Mouse (Mus musculus): ENCODE measurements at regions not wholly inside any gene's neighbourhood (a gene's known extent, or its start where the extent isn't known, plus 50 kb on each side); places are given as distances from the start of the nearest gene placed in this dataset.

DNA sequence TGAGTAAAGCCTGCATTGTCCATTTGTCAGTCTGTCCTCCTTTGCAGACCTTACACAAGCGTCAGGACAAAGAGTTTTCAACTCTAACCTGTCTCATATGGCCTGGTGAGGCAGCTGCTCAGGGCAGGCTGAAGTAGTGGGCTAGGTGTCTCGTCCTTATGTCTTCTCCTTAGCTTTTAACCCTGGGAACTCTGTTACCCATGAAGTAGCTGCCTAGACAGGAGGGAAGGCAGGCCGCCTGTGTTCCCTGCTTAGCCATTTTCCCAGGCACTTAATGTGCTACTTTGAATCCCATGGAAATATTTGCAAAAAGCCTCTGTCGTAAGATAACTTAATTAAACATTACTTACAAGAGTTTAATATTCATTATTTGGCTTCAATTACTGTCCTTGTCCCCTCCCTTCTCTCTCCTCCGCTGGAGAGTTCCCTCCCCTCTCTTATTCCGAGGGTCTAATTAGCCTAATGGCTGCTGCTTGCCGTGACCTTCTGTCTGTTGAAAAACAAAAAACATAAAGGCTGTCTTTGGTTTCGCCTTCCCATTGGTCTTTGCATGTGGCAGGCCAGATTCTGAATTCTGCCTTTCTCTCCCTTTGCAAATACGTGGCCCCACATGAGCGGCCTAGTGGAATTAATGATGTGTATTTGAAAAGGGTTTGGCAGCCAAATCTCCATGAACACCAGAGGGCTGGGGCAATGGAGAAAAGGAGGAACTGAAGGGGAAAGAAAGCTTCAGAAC, 642.2 kb upstream of the Fam160b2 start:
- 0 out of 2 replicates have a peak, but pooled peaks cover 2% of the 10 kb centered on the region for H3K27me3 ChIP-seq (replicated peaks; ENCODE audit: control insufficient read depth, insufficient read depth, low read length)

DNA sequence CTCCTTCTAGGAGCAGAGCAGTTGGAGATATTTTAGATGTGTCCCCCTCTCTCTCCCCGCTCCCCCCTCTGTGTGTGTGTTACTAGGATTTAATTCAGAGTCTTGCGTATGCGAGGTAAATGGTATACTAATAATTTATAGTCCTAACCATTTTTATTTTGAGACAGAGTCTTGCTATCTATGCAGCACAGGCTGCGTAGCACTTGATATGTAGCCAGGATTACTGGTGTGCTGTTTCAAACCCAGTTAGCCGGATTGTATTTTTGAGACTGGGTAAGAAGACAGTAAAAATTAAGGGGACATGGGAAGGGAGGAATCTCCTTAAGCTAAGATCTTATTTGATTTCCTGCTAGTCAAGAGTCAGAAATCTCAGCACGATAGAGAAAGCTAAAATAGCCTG, 636.6 kb upstream of the Fam160b2 start:
- 87% methylated on average over 6 of the region's 6 CpGs for WGBS
- ATAC-seq, result no peak
- Histone ChIP-seq H3K27me3 (replicated peaks; ENCODE audit: control insufficient read depth, insufficient read depth, low read length) (0 out of 2 replicates have a peak, but pooled peaks cover 2% of the 10 kb centered on the region), H3K4me1 (replicated peaks; ENCODE audit: control insufficient read depth, insufficient read depth, low read length) (no peaks in the 10 kb centered on the region), H3K9ac (replicated peaks; ENCODE audit: low read depth, low read length) (no peak overlapping the region), H3K4me3 (replicated peaks; ENCODE audit: low read length) (no peak overlapping the region), H3K36me3 (ENCODE audit: control insufficient read depth, insufficient read depth) (no peaks in the 10 kb centered on the region), H3K9me3 (ENCODE audit: control insufficient read depth, low read length) (no peaks in the 10 kb centered on the region), H3K27ac (ENCODE audit: low read length) (no peak overlapping the region), H3K4me2 (ENCODE audit: low read length) (no peak overlapping the region)

More for the DNA sequence above, 642.2 kb upstream of the Fam160b2 start:
- H3K9me3 ChIP-seq (ENCODE audit: control insufficient read depth, low read length), result no peaks in the 10 kb centered on the region
- H3K4me2 ChIP-seq (ENCODE audit: low read length), result no peak overlapping the region; the same call in 1 of the 2 replicates
- no peaks in the 10 kb centered on the region for H3K36me3 ChIP-seq (ENCODE audit: control insufficient read depth, insufficient read depth)
- WGBS, result 6% methylated on average over 10 of the region's 10 CpGs
- H3K27ac ChIP-seq (ENCODE audit: low read length), result peak overlapping the region; percentile 48; the same call in 1 of the 2 replicates
- peak; percentile 95 for ATAC-seq
- H3K4me3 ChIP-seq (replicated peaks; ENCODE audit: low read length), result no peak overlapping the region
- peaks cover 13% of the 10 kb centered on the region for H3K4me1 ChIP-seq (replicated peaks; ENCODE audit: control insufficient read depth, insufficient read depth, low read length)
- H3K9ac ChIP-seq (replicated peaks; ENCODE audit: low read depth, low read length), result no peak overlapping the region

DNA sequence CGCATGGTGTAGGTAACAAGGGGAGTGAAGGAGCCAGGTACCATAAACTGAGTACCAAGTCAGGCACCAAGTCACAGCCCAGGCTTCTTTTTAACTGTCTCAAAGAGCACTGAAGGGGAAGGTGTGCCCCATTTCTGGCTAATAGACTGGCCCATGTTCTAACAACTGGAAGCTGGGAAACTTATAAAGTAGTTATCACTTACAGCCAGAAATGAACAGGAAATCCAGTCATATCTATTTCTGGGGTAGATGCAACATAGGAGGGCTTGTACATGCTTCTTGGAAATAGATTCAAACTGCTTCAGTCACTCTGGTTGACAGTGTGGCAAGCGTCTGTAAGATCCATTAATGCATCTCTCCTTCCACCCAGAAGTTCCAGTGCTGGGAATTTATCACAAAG, 635.3 kb upstream of the Fam160b2 start:
- H3K9ac ChIP-seq (replicated peaks; ENCODE audit: low read depth, low read length), result no peak overlapping the region
- H3K4me1 ChIP-seq (replicated peaks; ENCODE audit: control insufficient read depth, insufficient read depth, low read length), result no peaks in the 10 kb centered on the region
- no peaks in the 10 kb centered on the region for H3K36me3 ChIP-seq (ENCODE audit: control insufficient read depth, insufficient read depth)
- H3K4me2 ChIP-seq (ENCODE audit: low read length), result no peak overlapping the region
- no peak for ATAC-seq
- H3K4me3 ChIP-seq (replicated peaks; ENCODE audit: low read length), result no peak overlapping the region
- H3K27me3 ChIP-seq (replicated peaks; ENCODE audit: control insufficient read depth, insufficient read depth, low read length), result 0 out of 2 replicates have a peak, but pooled peaks cover 2% of the 10 kb centered on the region
- 88% methylated on average over 2 of the region's 2 CpGs for WGBS
- no peaks in the 10 kb centered on the region for H3K9me3 ChIP-seq (ENCODE audit: control insufficient read depth, low read length)
- H3K27ac ChIP-seq (ENCODE audit: low read length), result no peak overlapping the region

DNA sequence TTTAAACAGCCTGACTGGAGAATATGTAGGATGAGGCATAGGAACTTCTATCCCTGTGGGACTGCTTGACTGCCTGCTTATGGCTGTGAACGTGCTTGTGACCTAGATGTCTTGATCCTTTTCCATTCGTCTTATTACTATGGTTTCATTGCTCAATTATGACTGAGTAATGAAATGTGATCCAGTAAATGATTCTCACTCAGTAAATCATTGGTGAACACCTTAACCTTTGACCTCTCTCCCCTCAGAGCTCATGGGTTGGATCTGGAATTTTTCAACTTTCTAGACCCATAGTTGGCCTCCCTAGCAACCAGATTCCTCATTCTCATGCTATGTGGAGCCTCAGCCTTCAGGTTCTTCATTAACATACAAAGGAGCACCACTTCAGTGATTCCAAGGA, 634.6 kb upstream of the Fam160b2 start:
- H3K9ac ChIP-seq (replicated peaks; ENCODE audit: low read depth, low read length), result no peak overlapping the region
- no peaks in the 10 kb centered on the region for H3K27me3 ChIP-seq (replicated peaks; ENCODE audit: control insufficient read depth, insufficient read depth, low read length)
- H3K4me3 ChIP-seq (replicated peaks; ENCODE audit: low read length), result no peak overlapping the region
- no peaks in the 10 kb centered on the region for H3K9me3 ChIP-seq (ENCODE audit: control insufficient read depth, low read length)
- ATAC-seq, result no peak
- H3K36me3 ChIP-seq (ENCODE audit: control insufficient read depth, insufficient read depth), result no peaks in the 10 kb centered on the region
- H3K4me1 ChIP-seq (replicated peaks; ENCODE audit: control insufficient read depth, insufficient read depth, low read length), result no peaks in the 10 kb centered on the region
- WGBS, result 81% methylated on average over 2 of the region's 2 CpGs
- H3K4me2 ChIP-seq (ENCODE audit: low read length), result no peak overlapping the region
- no peak overlapping the region for H3K27ac ChIP-seq (ENCODE audit: low read length)

DNA sequence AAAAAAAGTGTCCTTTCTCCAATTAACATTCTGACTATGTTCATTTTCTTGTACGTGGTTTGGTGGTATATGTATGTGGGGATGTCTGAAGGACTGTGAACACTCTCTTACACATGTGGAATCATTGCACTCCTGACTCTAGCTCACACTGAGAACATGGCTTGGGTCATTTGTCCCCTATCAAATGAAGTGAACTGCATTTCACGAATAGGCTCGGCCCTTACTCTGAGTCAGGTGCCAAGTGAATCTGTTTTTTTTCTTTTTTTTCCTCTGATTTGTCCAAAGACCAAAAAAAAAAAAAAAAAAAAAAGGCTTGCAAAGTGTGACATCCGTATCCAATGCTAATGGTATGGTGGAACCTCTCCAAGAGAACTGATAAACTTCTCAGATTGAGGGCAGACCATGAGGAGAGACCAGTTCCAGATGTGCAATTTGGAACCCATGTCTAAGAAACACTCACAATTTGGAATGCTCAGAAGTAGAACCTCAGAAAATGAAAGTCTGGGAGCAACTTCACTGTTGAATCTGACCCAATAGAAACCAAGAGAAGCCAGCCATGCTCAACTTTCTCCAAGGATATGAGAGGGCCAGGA, 631.7 kb upstream of the Fam160b2 start:
- Histone ChIP-seq H3K36me3 (ENCODE audit: control insufficient read depth, insufficient read depth) (no peaks in the 10 kb centered on the region), H3K4me1 (replicated peaks; ENCODE audit: control insufficient read depth, insufficient read depth, low read length) (peaks cover 3% of the 10 kb centered on the region; the same call in 1 of the 2 replicates), H3K4me3 (replicated peaks; ENCODE audit: low read length) (no peak overlapping the region), H3K27ac (ENCODE audit: low read length) (no peak overlapping the region), H3K27me3 (replicated peaks; ENCODE audit: control insufficient read depth, insufficient read depth, low read length) (no peaks in the 10 kb centered on the region), H3K9me3 (ENCODE audit: control insufficient read depth, low read length) (no peaks in the 10 kb centered on the region), H3K4me2 (ENCODE audit: low read length) (no peak overlapping the region), H3K9ac (replicated peaks; ENCODE audit: low read depth, low read length) (no peak overlapping the region)
- ATAC-seq, result no peak
- 86% methylated on average over 4 of the region's 4 CpGs for WGBS

DNA sequence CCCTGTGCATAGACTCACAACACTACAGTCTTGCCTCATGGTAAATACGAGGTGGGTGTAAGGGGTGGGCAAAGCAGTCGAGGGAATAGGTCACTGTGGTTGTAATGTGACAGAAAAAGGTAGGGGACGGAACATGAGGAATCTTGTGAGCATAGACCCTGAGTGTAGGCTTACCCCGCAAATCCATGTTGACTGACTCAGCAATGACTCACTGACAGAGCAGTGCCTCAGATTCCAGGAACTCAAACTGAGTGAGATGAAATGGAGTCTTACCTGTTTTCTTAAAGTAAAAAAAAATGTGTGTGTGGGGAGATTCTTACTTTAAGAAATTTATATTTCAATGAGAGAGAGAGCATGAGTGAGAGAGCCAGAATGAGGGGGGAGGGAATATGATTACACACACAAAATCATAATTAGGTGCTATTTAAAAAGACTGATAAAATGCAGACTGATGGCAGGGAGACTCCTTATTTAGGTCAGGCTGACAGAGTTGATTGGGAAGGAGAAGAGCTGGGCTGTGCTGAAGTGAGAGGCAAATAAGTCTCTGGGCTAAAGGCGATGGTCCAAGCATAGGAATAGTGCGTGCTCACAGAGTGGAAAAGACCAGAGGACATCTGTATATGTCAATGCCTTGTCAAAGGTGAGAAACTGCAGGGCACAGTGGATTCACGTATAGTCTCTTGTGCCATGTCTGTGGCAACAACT, 631.0 kb upstream of the Fam160b2 start:
- 88% methylated on average over 7 of the region's 7 CpGs for WGBS
- Histone ChIP-seq H3K4me3 (replicated peaks; ENCODE audit: low read length) (no peak overlapping the region), H3K4me1 (replicated peaks; ENCODE audit: control insufficient read depth, insufficient read depth, low read length) (peaks cover 3% of the 10 kb centered on the region; the same call in 1 of the 2 replicates), H3K9ac (replicated peaks; ENCODE audit: low read depth, low read length) (no peak overlapping the region), H3K27ac (ENCODE audit: low read length) (no peak overlapping the region), H3K36me3 (ENCODE audit: control insufficient read depth, insufficient read depth) (no peaks in the 10 kb centered on the region), H3K27me3 (replicated peaks; ENCODE audit: control insufficient read depth, insufficient read depth, low read length) (no peaks in the 10 kb centered on the region), H3K4me2 (ENCODE audit: low read length) (no peak overlapping the region), H3K9me3 (ENCODE audit: control insufficient read depth, low read length) (no peaks in the 10 kb centered on the region)
- ATAC-seq, result no peak

DNA sequence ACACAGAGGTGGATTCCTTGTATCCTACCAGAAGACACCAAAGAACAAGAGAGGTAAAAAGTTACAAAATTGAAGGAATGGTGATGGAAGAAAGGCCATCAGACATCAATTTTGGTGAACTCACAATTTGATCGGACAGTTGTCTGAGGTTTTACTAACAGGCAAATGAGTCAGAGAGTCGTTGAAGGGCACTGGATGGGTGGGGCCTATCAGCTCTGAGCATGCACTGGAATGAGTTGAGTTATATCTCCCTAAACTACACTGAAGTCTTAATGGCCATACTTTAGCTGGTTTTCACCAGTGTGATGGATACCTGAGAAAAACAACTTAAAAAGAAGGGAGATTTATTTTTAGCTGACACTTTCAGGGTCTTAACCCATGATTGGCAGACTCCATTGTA, 630.3 kb upstream of the Fam160b2 start:
- Histone ChIP-seq H3K36me3 (ENCODE audit: control insufficient read depth, insufficient read depth) (no peaks in the 10 kb centered on the region), H3K9ac (replicated peaks; ENCODE audit: low read depth, low read length) (no peak overlapping the region), H3K9me3 (ENCODE audit: control insufficient read depth, low read length) (no peaks in the 10 kb centered on the region), H3K4me1 (replicated peaks; ENCODE audit: control insufficient read depth, insufficient read depth, low read length) (peaks cover 3% of the 10 kb centered on the region; the same call in 1 of the 2 replicates), H3K4me3 (replicated peaks; ENCODE audit: low read length) (no peak overlapping the region), H3K27ac (ENCODE audit: low read length) (no peak overlapping the region), H3K27me3 (replicated peaks; ENCODE audit: control insufficient read depth, insufficient read depth, low read length) (no peaks in the 10 kb centered on the region), H3K4me2 (ENCODE audit: low read length) (no peak overlapping the region)
- no peak for ATAC-seq
- WGBS, result 91% methylated on average over 2 of the region's 2 CpGs

DNA sequence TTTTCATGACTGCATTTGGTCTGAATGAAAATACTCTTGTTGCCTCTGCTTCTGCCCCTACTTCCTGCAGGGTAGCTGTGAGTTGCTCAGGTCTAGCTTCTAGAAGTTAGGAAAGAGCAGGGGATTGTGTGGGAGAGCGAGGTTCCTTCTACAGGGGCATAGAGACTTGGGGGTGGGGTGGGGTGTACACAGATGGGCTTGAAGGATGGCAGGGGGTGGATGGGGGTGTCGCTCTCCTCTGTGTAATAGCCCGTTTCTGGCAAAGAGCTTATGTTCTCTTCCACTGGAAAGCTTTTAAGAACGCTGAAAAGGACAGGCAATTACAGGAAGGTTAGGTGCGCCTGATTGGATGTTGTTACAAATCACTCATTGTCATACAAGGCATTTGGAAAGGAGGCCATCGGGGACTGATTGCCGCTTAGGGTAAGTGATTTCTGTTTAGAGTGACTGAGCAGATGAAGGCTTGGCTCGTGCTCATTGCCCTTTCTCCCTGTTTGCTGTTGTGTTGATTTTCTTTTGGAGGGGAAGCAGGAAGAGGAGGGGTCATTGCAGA, 629.3 kb upstream of the Fam160b2 start:
- Histone ChIP-seq H3K9ac (replicated peaks; ENCODE audit: low read depth, low read length) (no peak overlapping the region), H3K4me1 (replicated peaks; ENCODE audit: control insufficient read depth, insufficient read depth, low read length) (peaks cover 3% of the 10 kb centered on the region; the same call in 1 of the 2 replicates), H3K27ac (ENCODE audit: low read length) (no peak overlapping the region), H3K4me2 (ENCODE audit: low read length) (no peak overlapping the region), H3K36me3 (ENCODE audit: control insufficient read depth, insufficient read depth) (no peaks in the 10 kb centered on the region), H3K4me3 (replicated peaks; ENCODE audit: low read length) (no peak overlapping the region), H3K9me3 (ENCODE audit: control insufficient read depth, low read length) (no peaks in the 10 kb centered on the region), H3K27me3 (replicated peaks; ENCODE audit: control insufficient read depth, insufficient read depth, low read length) (no peaks in the 10 kb centered on the region)
- peak; percentile 66 for ATAC-seq
- 18% methylated on average over 8 of the region's 8 CpGs for WGBS

DNA sequence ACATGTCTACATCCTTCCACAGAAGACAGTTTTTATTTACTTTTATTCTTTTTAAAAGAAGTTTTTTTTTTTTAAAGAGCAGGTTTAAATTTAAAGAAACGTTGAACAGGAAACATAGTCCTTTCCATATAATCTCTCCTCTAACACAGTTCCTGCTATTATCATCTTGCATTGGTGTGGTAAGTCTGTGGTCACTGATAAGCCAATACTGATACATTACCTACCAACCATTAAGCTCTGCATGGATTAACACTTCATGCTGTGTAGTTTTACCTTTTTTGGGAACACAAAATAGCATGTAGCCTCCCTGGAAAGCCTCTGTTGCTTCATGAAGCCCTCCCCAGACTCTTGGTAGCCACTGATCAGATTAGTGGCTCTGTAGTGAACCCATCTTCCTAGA, 617.4 kb upstream of the Fam160b2 start:
- Histone ChIP-seq H3K4me1 (replicated peaks; ENCODE audit: control insufficient read depth, insufficient read depth, low read length) (no peaks in the 10 kb centered on the region), H3K36me3 (ENCODE audit: control insufficient read depth, insufficient read depth) (no peaks in the 10 kb centered on the region), H3K27me3 (replicated peaks; ENCODE audit: control insufficient read depth, insufficient read depth, low read length) (no peaks in the 10 kb centered on the region), H3K27ac (ENCODE audit: low read length) (no peak overlapping the region), H3K4me2 (ENCODE audit: low read length) (no peak overlapping the region), H3K4me3 (replicated peaks; ENCODE audit: low read length) (no peak overlapping the region), H3K9ac (replicated peaks; ENCODE audit: low read depth, low read length) (no peak overlapping the region), H3K9me3 (ENCODE audit: control insufficient read depth, low read length) (no peaks in the 10 kb centered on the region)
- 92% methylated on average over 1 of the region's 1 CpGs for WGBS
- no peak for ATAC-seq

Data from forebrain, embryonic 16.5 days (tissue).